Mouse (Mus musculus): ENCODE data around the gene Zfp872. TPM values are rescaled to one million over a fixed set of nuclear protein-coding genes. Genes with fewer than 3 reads are reported as not detected.
A peak's percentile ranks its signal among the peaks of the same experiment; 100 is the strongest.
"Not testable (repeated sequence)": the region's sequence is repeated elsewhere in the genome, so short reads cannot be mapped to it uniquely, and the experiment has no call there.

The Zfp872 gene
- total RNA-seq, 2 experiments from 2014 or later: not detected

DNA sequence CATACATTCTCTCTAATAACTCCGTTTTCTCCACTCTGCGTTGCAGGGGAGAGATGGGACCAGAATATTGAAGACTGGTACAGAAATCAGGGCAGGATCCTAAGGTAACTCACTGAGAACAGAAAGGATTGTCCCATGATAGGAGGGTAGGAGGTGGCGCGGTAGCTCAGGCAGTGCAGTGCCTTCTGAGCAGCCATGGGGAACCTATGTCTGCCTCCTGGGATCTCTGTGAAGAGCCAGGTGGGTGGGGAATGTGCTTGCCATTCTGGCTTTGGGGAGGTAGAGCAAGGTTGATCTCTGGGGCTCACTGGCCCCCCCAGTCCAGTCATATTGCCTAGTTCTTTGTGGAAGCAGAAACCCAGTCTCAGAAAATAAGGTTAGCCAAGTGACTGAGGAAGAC is 20.1 kb upstream of the Zfp872 start:
- DNase-seq: no peak
- intact Hi-C loops (cut with DNase I): no loop called here

DNA sequence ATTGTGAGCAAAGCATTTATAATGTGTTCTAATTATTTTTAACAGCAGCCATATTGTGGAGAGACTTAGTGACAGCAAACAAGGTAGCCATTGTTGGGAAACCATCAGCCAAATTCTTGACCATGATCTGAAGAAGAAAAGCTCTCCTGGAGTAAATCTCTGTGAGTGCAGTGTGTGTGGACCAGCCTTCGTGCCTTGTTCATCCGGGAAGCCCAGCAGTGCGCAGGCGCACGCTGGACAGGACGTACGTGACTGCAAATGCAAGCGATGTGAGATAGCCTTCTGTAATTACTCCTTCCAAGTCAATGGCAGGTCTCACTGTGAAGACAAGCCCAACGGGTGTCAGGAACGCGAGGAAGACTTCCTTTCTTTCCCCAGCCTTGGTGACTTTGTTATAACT is 18.6 kb upstream of the Zfp872 start:
- DNase-seq: no peak
- intact Hi-C loops (cut with DNase I): no loop called here

GRCm38 (mm10) chr9:22172318-22172717 is 15.6 kb upstream of the Zfp872 start:
- intact Hi-C loops (cut with DNase I): no loop called here
- no peak for DNase-seq

DNA sequence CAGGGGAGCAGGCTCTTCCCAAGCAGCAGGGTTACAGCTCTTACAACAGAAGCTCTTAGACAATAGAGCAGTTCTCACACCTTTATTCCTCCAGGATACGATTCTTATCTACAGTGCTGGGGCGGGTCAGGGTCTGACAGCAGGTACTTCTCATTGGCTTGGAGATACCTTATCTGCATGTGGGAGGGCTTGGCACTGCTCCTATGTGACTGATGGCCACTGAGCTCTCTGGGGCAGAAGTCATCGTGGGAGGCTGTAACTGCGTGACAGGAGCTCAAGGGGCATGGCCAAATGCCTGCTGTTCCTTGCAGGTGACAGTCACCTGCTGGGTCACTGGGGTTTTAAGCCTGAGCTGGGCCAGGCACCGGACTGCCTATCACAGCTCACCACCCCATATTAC is 8.5 kb downstream of the Zfp872 start:
- no peak for DNase-seq
- intact Hi-C loops (cut with DNase I): no loop called here

GRCm38 (mm10) chr9:22213785-22214194 is 25.9 kb downstream of the Zfp872 start:
- DNase-seq: no peak
- intact Hi-C loops (cut with DNase I): no loop called here

DNA sequence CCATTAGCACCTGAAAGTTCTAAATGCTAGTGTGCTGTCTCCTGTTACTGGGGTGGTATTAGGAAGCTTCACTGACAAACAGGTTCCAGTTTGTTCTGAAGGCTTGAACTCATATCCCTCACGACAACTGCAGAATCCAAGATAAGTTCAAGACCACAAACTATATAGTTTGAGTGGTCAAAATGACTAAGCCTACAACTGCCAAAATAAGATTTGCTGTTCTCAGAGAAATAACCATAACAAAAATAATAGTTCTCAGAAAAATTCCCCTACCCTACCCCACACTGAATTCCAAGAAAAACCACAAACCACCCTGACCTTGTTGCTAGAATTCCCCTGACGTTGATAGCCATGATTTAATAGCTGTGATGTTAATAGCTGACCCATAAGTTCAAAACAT is 26.7 kb downstream of the Zfp872 start:
- DNase-seq: no peak
- intact Hi-C loops (cut with DNase I): no loop called here

- intact Hi-C loops (cut with DNase I): no loop called here
- DNase-seq: no peak
These were observed 28.8 kb downstream of the Zfp872 start for GRCm38 (mm10) chr9:22216705-22217104.

DNA sequence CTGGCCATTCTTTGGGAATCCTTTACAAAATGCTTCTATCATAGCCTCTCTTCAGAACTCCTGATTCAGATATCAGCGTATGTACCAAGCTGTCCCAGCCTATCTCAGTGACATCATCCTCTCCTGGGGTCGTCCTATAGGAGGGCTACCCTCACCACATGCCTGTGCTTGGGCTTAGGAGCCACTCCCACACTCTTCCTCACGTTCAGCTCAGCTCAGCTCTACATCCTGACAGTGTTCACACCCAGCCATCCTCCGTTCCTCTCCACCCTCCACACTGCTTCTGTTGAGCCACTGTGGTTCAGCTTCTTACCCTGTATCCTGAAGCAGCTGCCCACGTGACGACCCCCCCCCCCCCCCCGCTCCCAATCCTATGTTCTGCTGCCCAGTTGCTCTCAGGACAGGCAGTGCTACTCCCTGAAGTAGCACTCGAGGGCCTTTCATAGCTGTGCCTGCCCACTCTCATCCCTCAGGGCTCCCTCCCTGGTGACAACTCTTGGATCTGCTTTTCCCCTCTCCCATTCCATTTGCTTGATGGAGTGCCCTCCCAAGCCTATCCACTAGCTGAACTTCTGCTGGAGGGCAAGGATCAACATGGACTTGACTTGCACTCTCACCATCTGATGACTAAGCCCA is 30.1 kb downstream of the Zfp872 start:
- intact Hi-C loops (cut with DNase I): no loop called here

GRCm38 (mm10) chr9:22224066-22224465 is 36.2 kb downstream of the Zfp872 start:
- intact Hi-C loops (cut with DNase I): no loop called here
- DNase-seq: no peak

More for the DNA sequence above, 30.1 kb downstream of the Zfp872 start:
- no peak for DNase-seq

DNA sequence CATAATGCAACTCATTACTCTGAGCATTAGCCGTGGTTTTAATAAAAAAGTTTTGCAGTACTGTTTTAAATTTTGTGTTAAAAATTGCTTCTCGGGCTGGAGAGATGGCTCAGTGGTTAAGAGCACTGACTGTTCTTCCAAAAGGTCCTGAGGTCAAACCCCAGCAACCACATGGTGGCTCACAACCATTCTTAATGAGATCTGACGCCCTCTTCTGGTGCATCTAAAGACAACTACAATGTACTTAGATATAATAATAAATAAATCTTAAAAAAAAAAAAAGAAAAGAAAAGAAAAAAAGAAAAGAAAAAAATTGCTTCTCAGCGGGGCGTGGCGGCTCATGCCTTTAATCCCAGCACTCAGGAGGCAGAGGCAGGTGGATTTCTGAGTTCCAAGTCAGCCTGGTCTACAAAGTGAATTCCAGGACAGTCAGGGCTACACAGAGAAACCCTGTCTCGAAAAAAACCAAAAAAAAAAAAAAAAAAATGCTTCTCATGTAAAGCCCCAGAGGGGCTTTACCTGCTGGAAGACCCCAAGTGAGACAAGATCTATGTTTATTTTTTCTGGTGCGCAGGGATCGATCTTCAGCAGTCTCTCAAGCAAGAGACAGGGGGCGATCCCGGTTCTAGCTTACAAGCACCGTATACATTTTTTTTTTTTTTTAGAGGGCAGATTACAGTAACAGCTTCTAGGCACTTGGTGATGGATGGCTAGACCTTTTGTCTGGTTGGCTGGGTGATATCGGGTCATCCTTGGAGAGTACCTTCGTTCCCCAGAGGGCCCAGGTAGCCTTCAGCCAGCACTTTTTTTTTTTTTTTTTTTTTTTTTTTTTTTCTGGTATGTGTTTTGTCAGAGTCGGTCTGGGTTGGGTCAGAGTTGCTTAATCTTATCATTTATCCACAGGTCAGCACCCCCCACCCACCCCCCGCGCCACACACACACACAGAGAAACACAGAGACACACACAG is 36.9 kb downstream of the Zfp872 start:
- intact Hi-C loops (cut with DNase I): no loop called here
- no peak for DNase-seq

- intact Hi-C loops (cut with DNase I): no loop called here
- peak; percentile 100 for DNase-seq
These were observed 37.9 kb downstream of the Zfp872 start, which contains the start of gene Zfp809 for GRCm38 (mm10) chr9:22225581-22226388. Zfp809 (plus strand) TSS chr9:22225714.

DNA sequence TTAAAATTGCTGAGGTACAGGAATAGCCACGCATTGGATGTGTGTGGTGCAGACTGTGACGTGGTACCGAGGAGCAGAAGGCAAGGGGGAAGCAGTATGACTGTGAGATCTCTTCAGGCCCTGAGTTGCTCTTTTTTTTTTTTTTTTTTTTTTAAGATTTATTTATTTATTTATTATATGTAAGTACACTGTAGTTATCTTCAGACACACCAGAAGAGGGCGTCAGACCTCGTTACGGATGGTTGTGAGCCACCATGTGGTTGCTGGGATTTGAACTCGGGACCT is 38.4 kb downstream of the Zfp872 start:
- intact Hi-C loops (cut with DNase I); DNase-seq: not testable (repeated sequence)

DNA sequence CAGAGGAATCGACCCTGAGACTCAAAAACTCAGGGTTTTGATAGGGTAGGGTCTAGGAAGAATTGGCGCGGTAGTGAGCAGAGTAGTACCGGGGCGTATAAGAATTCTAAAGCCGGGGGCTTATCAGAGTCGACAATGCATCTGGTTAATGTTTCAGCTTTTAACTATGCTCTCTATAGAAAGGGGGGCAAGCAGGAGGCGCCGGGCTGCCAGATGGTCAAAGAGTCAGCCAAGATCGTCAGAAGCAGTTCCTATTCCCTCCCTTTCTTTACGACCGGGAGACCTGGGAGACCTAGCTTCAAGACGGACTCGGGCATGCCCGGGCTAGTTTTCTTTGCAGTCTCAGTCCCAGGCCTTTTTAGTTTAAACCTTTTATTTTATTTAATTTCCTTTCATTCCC is 39.0 kb downstream of the Zfp872 start:
- DNase-seq: no peak

GRCm38 (mm10) chr9:22229386-22230026 is 41.6 kb downstream of the Zfp872 start:
- DNase-seq: no peak
- intact Hi-C loops (cut with DNase I): loop anchor here (5.0 to 10.0 kb wide), 2 partner anchors 98 to 175 kb away; no protein-coding TSS in a partner anchor

More for the DNA sequence above, 39.0 kb downstream of the Zfp872 start:
- intact Hi-C loops (cut with DNase I): no loop called here

DNA sequence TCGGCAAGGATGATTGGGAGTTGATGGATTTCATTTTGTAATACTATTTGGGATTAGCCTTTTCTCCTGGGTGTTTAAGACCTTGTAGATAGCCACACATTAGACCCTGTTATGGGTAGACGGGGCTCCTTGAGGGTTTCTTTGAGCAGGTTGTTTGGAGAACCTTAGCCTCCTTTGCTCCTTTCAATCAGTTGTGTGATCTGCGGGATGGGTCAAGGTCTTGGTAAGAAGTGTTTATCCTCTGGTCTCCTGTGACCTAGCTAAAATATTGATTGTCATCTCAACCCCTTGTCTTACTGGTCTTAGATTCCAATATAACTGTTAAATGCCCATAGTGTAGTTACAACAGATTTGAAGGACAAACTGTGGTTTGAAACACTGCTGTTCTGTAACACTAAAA is 42.2 kb downstream of the Zfp872 start:
- DNase-seq: no peak
- intact Hi-C loops (cut with DNase I): loop anchor here (5.0 to 10.0 kb wide), 2 partner anchors 97 to 175 kb away; no protein-coding TSS in a partner anchor

DNA sequence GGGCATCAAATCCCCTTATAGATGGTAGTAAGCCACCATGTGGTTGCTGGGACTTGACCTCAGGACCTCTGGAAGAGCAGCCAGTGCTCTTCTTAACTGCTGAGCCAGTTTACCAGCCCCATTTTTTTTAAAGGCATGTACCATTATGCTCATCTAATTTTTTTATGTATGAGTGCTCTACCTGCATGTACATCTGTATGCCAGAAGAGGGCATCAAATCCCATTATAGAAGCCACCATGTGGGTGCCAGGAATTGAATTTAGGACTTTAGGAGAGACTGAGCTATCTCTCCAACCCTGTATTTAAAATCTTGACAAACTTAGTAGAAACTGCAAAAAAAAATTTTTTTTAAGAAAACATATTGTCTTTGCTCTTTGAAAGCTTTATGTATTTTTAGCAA is 42.7 kb downstream of the Zfp872 start:
- intact Hi-C loops (cut with DNase I): loop anchor here (5.0 to 10.0 kb wide), 2 partner anchors 97 to 174 kb away; no protein-coding TSS in a partner anchor
- no peak for DNase-seq

- intact Hi-C loops (cut with DNase I): no loop called here
- no peak for DNase-seq
These were observed 52.1 kb downstream of the Zfp872 start for GRCm38 (mm10) chr9:22240001-22240400.

DNA sequence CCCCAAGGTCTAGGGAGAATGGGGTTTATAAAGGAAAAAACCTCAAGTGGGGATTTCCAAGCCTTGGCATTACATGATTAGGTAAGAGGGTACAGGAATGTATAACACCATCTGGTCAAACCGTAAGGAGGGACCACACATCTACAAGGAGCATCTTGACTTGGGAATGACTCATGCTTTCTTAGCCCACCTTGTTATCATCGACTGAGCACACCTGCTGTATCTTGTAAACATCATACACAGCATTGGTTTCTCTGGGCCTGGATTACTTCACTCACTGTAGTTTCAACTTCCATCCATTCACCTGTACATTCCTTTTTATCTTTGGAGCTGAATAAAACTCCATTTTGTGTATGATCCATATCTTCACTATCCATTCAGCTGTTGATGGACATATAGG is 56.4 kb downstream of the Zfp872 start:
- intact Hi-C loops (cut with DNase I): no loop called here
- DNase-seq: no peak
